Mouse (Mus musculus): ENCODE measurements around the gene Tcp11x2. TPM values are rescaled to one million over a fixed set of nuclear protein-coding genes. Genes with fewer than 3 reads are reported as not detected.

The Tcp11x2 gene
- polyA plus RNA-seq, 1 experiment from 2014 or later, result not detected

- no peak for ATAC-seq (replicated peaks; ENCODE audit: insufficient number of reproducible peaks, low FRiP score, low TSS enrichment)
- Histone ChIP-seq H3K4me3 (ENCODE audit: low read depth, low read length) (no peak overlapping the region), H3K4me1 (ENCODE audit: control insufficient read depth, insufficient read depth, low read length) (no peaks in the 10 kb centered on the region), H3K9me3 (replicated peaks; ENCODE audit: control insufficient read depth, low read length) (no peaks in the 10 kb centered on the region), H3K9ac (ENCODE audit: low read depth, low read length) (no peak overlapping the region), H3K4me2 (no peak overlapping the region), H3K27me3 (ENCODE audit: control insufficient read depth, insufficient read depth, low read length) (peaks cover 2% of the 10 kb centered on the region; the same call in 1 of the 2 replicates), H3K36me3 (ENCODE audit: control insufficient read depth, insufficient read depth, low read length) (no peaks in the 10 kb centered on the region), H3K27ac (ENCODE audit: low read depth, low read length) (no peak overlapping the region)
- 73% methylated on average over 3 of the region's 3 CpGs for WGBS (ENCODE audit: insufficient replicate concordance)
Observed at GRCm38 (mm10) chrX:135687802-135688201, 5.8 kb downstream of the Tcp11x2 start.

GRCm38 (mm10) chrX:135681858-135682257 is 11.7 kb downstream of the Tcp11x2 start:
- no peaks in the 10 kb centered on the region for H3K36me3 ChIP-seq (ENCODE audit: control insufficient read depth, insufficient read depth, low read length)
- WGBS (ENCODE audit: insufficient replicate concordance), result 64% methylated on average over 2 of the region's 2 CpGs
- no peak for ATAC-seq (replicated peaks; ENCODE audit: insufficient number of reproducible peaks, low FRiP score, low TSS enrichment)
- H3K27me3 ChIP-seq (ENCODE audit: control insufficient read depth, insufficient read depth, low read length), result peaks cover 3% of the 10 kb centered on the region; the same call in 1 of the 2 replicates
- no peaks in the 10 kb centered on the region for H3K4me1 ChIP-seq (ENCODE audit: control insufficient read depth, insufficient read depth, low read length)
- no peak overlapping the region for H3K4me3 ChIP-seq (ENCODE audit: low read depth, low read length)
- no peak overlapping the region for H3K27ac ChIP-seq (ENCODE audit: low read depth, low read length)
- no peak overlapping the region for H3K9ac ChIP-seq (ENCODE audit: low read depth, low read length)
- no peaks in the 10 kb centered on the region for H3K9me3 ChIP-seq (replicated peaks; ENCODE audit: control insufficient read depth, low read length)
- no peak overlapping the region for H3K4me2 ChIP-seq

- no peak overlapping the region for H3K9ac ChIP-seq (ENCODE audit: low read depth, low read length)
- no peak overlapping the region for H3K27ac ChIP-seq (ENCODE audit: low read depth, low read length)
- H3K4me1 ChIP-seq (ENCODE audit: control insufficient read depth, insufficient read depth, low read length), result no peaks in the 10 kb centered on the region
- WGBS (ENCODE audit: insufficient replicate concordance), result 44% methylated on average over 9 of the region's 9 CpGs
- no peak for ATAC-seq (replicated peaks; ENCODE audit: insufficient number of reproducible peaks, low FRiP score, low TSS enrichment)
- no peaks in the 10 kb centered on the region for H3K36me3 ChIP-seq (ENCODE audit: control insufficient read depth, insufficient read depth, low read length)
- H3K9me3 ChIP-seq (replicated peaks; ENCODE audit: control insufficient read depth, low read length), result no peaks in the 10 kb centered on the region
- no peak overlapping the region for H3K4me3 ChIP-seq (ENCODE audit: low read depth, low read length)
- H3K4me2 ChIP-seq, result no peak overlapping the region
- no peaks in the 10 kb centered on the region for H3K27me3 ChIP-seq (ENCODE audit: control insufficient read depth, insufficient read depth, low read length)
Observed at GRCm38 (mm10) chrX:135652173-135652772, 41.3 kb downstream of the Tcp11x2 start.

GRCm38 (mm10) chrX:135627605-135628004 is 66.0 kb downstream of the Tcp11x2 start, which contains the start of gene Prame:
Gene Prame, minus strand, starts transcription at chrX:135627705.
- H3K4me3 ChIP-seq (ENCODE audit: low read depth, low read length), result no peak within 1 kb of the TSS
- no peaks in the 10 kb centered on the region for H3K9me3 ChIP-seq (replicated peaks; ENCODE audit: control insufficient read depth, low read length)
- H3K4me1 ChIP-seq (ENCODE audit: control insufficient read depth, insufficient read depth, low read length), result no peaks in the 10 kb centered on the region

More at GRCm38 (mm10) chrX:135627605-135628004, 66.0 kb downstream of the Tcp11x2 start, which contains the start of gene Prame:
- Histone ChIP-seq H3K27ac (ENCODE audit: low read depth, low read length) (no peak within 1 kb of the TSS), H3K4me2 (no peak within 1 kb of the TSS), H3K36me3 (ENCODE audit: control insufficient read depth, insufficient read depth, low read length) (no peaks in the 10 kb centered on the region), H3K27me3 (ENCODE audit: control insufficient read depth, insufficient read depth, low read length) (no peaks in the 10 kb centered on the region), H3K9ac (ENCODE audit: low read depth, low read length) (no peak within 1 kb of the TSS)
- no peak for ATAC-seq (replicated peaks; ENCODE audit: insufficient number of reproducible peaks, low FRiP score, low TSS enrichment)
- 87% methylated on average over 11 of the region's 11 CpGs for WGBS (ENCODE audit: insufficient replicate concordance)

Other genes with a start within 250 kb of the Tcp11x2 start
- gene AV320801, start 199.2 kb downstream of the Tcp11x2 start, polyA plus RNA-seq (2014; fragmentation: Nextera tagmentation; extraction: Ambion mirVana), result not detected in 2 replicates
- 0.32 and 0.44 TPM in 2 replicates for gene Nxf7, start 95.0 kb downstream of the Tcp11x2 start, polyA plus RNA-seq (2014; fragmentation: Nextera tagmentation; extraction: Ambion mirVana)
- not detected in 2 replicates for gene Prame, start 66.1 kb downstream of the Tcp11x2 start, polyA plus RNA-seq (2014; fragmentation: Nextera tagmentation; extraction: Ambion mirVana)
- gene Tmsb15a, start 31.5 kb upstream of the Tcp11x2 start, polyA plus RNA-seq (2014; fragmentation: Nextera tagmentation; extraction: Ambion mirVana), result not detected in 2 replicates
- 6.9 and 9.4 TPM in 2 replicates for gene Armcx5, start 48.9 kb upstream of the Tcp11x2 start, polyA plus RNA-seq (2014; fragmentation: Nextera tagmentation; extraction: Ambion mirVana)
- 34.7 and 41.5 TPM in 2 replicates for gene Gprasp1, start 48.9 kb upstream of the Tcp11x2 start, polyA plus RNA-seq (2014; fragmentation: Nextera tagmentation; extraction: Ambion mirVana)
- 60.0 and 68.4 TPM in 2 replicates for gene Bhlhb9, start 103.8 kb upstream of the Tcp11x2 start, polyA plus RNA-seq (2014; fragmentation: Nextera tagmentation; extraction: Ambion mirVana)
- 14.3 and 20.1 TPM in 2 replicates for gene Gprasp2, start 145.2 kb upstream of the Tcp11x2 start, polyA plus RNA-seq (2014; fragmentation: Nextera tagmentation; extraction: Ambion mirVana)

Data from heart, embryonic 11.5 days (tissue).